In genomic region chr4:149854770-149855169, GRCm38 (mm10) we compare ENCODE assay signal across 9 mouse cellular contexts.
DNase-seq lines count a peak whose midpoint lies in the region; ATAC-seq and TF ChIP-seq lines count a peak whose summit lies in the region.
"Had no signal": no experiment of that assay in that cellular context is flagged by ENCODE, and none has a peak within 500 bp of the region (broad histone marks: within the 10 kb centered on the region; RNA-seq: fewer than 3 reads in every experiment).

No protein-coding gene starts in this region.

- 34% methylated on average over 9 of the region's 9 CpGs for WGBS in embryonic facial prominence, embryonic 15.5 days
- 52% methylated on average over 9 of the region's 9 CpGs for WGBS in intestine, embryonic 16.5 days
- WGBS in neural tube, embryonic 13.5 days, result 60% methylated on average over 9 of the region's 9 CpGs
- WGBS in kidney, adult 2 months, result 72% methylated on average over 9 of the region's 9 CpGs

- ATAC-seq in embryonic facial prominence, embryonic 15.5 days (ENCODE audit: insufficient number of reproducible peaks, low FRiP score, low TSS enrichment, low read depth), result no peak
- peak; percentile 31 for ATAC-seq in intestine, embryonic 16.5 days
- peak; percentile 32; the same call in 1 of the 2 replicates for ATAC-seq in neural tube, embryonic 13.5 days (ENCODE audit: low read depth)
- ATAC-seq: Patski had no signal

- peak overlapping the region; percentile 71 for H3K27ac ChIP-seq in layer of hippocampus, adult 2 months
- 0 out of 2 replicates have a peak overlapping the region, but pooled peaks have one; percentile 4 for H3K27ac ChIP-seq in embryonic facial prominence, embryonic 15.5 days (replicated peaks)
- peak overlapping the region; percentile 26; the same call in 1 of the 2 replicates for H3K27ac ChIP-seq in intestine, embryonic 16.5 days (ENCODE audit: low read length)
- peak overlapping the region; percentile 87 for H3K27ac ChIP-seq in neural tube, embryonic 13.5 days (replicated peaks)
- no peak overlapping the region for H3K27ac ChIP-seq in kidney, adult 2 months (ENCODE audit: insufficient read depth, low read depth, low read length)

- no peaks in the 10 kb centered on the region for H3K9me3 ChIP-seq in embryonic facial prominence, embryonic 15.5 days (replicated peaks)
- H3K9me3 ChIP-seq in intestine, embryonic 16.5 days (ENCODE audit: control insufficient read depth, low read length), result no peaks in the 10 kb centered on the region
- no peaks in the 10 kb centered on the region for H3K9me3 ChIP-seq in neural tube, embryonic 13.5 days

- no peak for TF ChIP-seq POLR2A in kidney, adult 2 months (IDR thresholded peaks at IDR 0.05; ENCODE audit: low read depth, low read length)

- H3K4me2 ChIP-seq in embryonic facial prominence, embryonic 15.5 days (replicated peaks), result peak overlapping the region; percentile 39
- peak overlapping the region; percentile 50 for H3K4me2 ChIP-seq in intestine, embryonic 16.5 days (ENCODE audit: low read depth, low read length)
- peak overlapping the region; percentile 57 for H3K4me2 ChIP-seq in neural tube, embryonic 13.5 days

- no peak for DNase-seq in layer of hippocampus, adult 2 months (ENCODE audit: low spot score in 2 of 2)
- DNase-seq in layer of hippocampus, adult 9-11 months, result no peak
- DNase-seq in kidney, adult 8-10 months, result no peak
- no peak for DNase-seq in kidney, adult 2 months
- no peak for DNase-seq in ovary, postnatal 36 days (ENCODE audit: low spot score)

- no peak for TF ChIP-seq CTCF in layer of hippocampus, adult 2 months (conservative IDR thresholded peaks at IDR 0.05)
- TF ChIP-seq CTCF in kidney, adult 2 months (conservative IDR thresholded peaks at IDR 0.05; ENCODE audit: insufficient read depth, insufficient read length, low read depth, low read length), result no peak

- H3K4me1 ChIP-seq in embryonic facial prominence, embryonic 15.5 days, result peaks cover 29% of the 10 kb centered on the region
- peaks cover 11% of the 10 kb centered on the region for H3K4me1 ChIP-seq in intestine, embryonic 16.5 days (ENCODE audit: control insufficient read depth, insufficient read depth, low read length)
- peaks cover 45% of the 10 kb centered on the region for H3K4me1 ChIP-seq in neural tube, embryonic 13.5 days (replicated peaks)
- peaks cover 5% of the 10 kb centered on the region; the same call in 1 of the 2 replicates for H3K4me1 ChIP-seq in kidney, adult 2 months (ENCODE audit: control insufficient read depth, insufficient read depth, low read length)

- no peak overlapping the region for H3K9ac ChIP-seq in embryonic facial prominence, embryonic 15.5 days
- 0 out of 2 replicates have a peak overlapping the region, but pooled peaks have one; percentile 27 for H3K9ac ChIP-seq in intestine, embryonic 16.5 days (ENCODE audit: low read depth, low read length)
- H3K9ac ChIP-seq in neural tube, embryonic 13.5 days, result peak overlapping the region; percentile 60

- no peaks in the 10 kb centered on the region for H3K36me3 ChIP-seq in embryonic facial prominence, embryonic 15.5 days
- no peaks in the 10 kb centered on the region for H3K36me3 ChIP-seq in intestine, embryonic 16.5 days (ENCODE audit: control insufficient read depth, insufficient read depth, low read length)
- H3K36me3 ChIP-seq in neural tube, embryonic 13.5 days, result no peaks in the 10 kb centered on the region
- H3K36me3 ChIP-seq in kidney, adult 2 months (ENCODE audit: control insufficient read depth, insufficient read depth, low read length), result no peaks in the 10 kb centered on the region

- H3K4me3 ChIP-seq in layer of hippocampus, adult 2 months, result peak overlapping the region; percentile 47
- H3K4me3 ChIP-seq in embryonic facial prominence, embryonic 15.5 days (replicated peaks), result peak overlapping the region; percentile 9; the same call in 1 of the 2 replicates
- H3K4me3 ChIP-seq in intestine, embryonic 16.5 days (ENCODE audit: low read length), result peak overlapping the region; percentile 20; the same call in 1 of the 2 replicates
- peak overlapping the region; percentile 30 for H3K4me3 ChIP-seq in neural tube, embryonic 13.5 days
- H3K4me3 ChIP-seq in kidney, adult 2 months (ENCODE audit: insufficient read depth, low read depth, low read length), result no peak overlapping the region

- H3K27me3 ChIP-seq in embryonic facial prominence, embryonic 15.5 days, result no peaks in the 10 kb centered on the region
- H3K27me3 ChIP-seq in intestine, embryonic 16.5 days (replicated peaks; ENCODE audit: control insufficient read depth, insufficient read depth, low read length), result no peaks in the 10 kb centered on the region
- H3K27me3 ChIP-seq in neural tube, embryonic 13.5 days, result no peaks in the 10 kb centered on the region
- H3K27me3 ChIP-seq in kidney, adult 2 months (replicated peaks; ENCODE audit: control insufficient read depth, insufficient read depth, low read length), result no peaks in the 10 kb centered on the region
- H3K27me3 ChIP-seq: Patski had no signal
